Mouse (Mus musculus) midbrain, embryonic 15.5 days (tissue): ENCODE measurements around the gene Idh1. TPM values are rescaled to one million over a fixed set of nuclear protein-coding genes. Genes with fewer than 3 reads are reported as not detected.

Experiments
- polyA plus RNA-seq: library from polyadenylated mRNA; unstranded; fragments of >200 nt; fragmentation: Nextera tagmentation; extraction: Ambion mirVana; gene quantifications from 2 replicates; pipeline ENCODE4 v1.2.1, GENCODE M21; 2015

Gene Idh1
- polyA plus RNA-seq, 1 experiment from 2014 or later: 529 TPM

Other genes starting within 250 kb of the Idh1 start
- 12.4 and 12.5 TPM in 2 replicates for gene Plekhm3, start 229.7 kb downstream of the Idh1 start, polyA plus RNA-seq
- not detected in 2 replicates for gene Akr1cl, start 153.7 kb downstream of the Idh1 start, polyA plus RNA-seq
- gene Cryge, start 135.4 kb downstream of the Idh1 start, polyA plus RNA-seq: not detected in 2 replicates
- not detected in 2 replicates for gene Crygd, start 123.0 kb downstream of the Idh1 start, polyA plus RNA-seq
- not detected in 2 replicates for gene Crygc, start 112.8 kb downstream of the Idh1 start, polyA plus RNA-seq
- not detected in 2 replicates for gene Crygb, start 104.2 kb downstream of the Idh1 start, polyA plus RNA-seq
- not detected in 2 replicates for gene Cryga, start 83.1 kb downstream of the Idh1 start, polyA plus RNA-seq
- not detected in 2 replicates for gene Gm28845, start 66.9 kb downstream of the Idh1 start, polyA plus RNA-seq
- gene D630023F18Rik, start 63.3 kb downstream of the Idh1 start, polyA plus RNA-seq: 0.80 and 1.1 TPM in 2 replicates
- gene Pikfyve, start 183 bp upstream of the Idh1 start, polyA plus RNA-seq: 10.6 and 12.8 TPM in 2 replicates
- 1.2 and 1.4 TPM in 2 replicates for gene Pth2r, start 95.6 kb upstream of the Idh1 start, polyA plus RNA-seq